Mouse (Mus musculus) adrenal gland, postnatal 10 days (tissue): ENCODE results near the gene Rfc3. TPM values are rescaled to one million over a fixed set of nuclear protein-coding genes. Genes with fewer than 3 reads are reported as not detected.
A peak's percentile ranks its signal among the peaks of the same experiment; 100 is the strongest.
"Not testable (repeated sequence)": the region's sequence is repeated elsewhere in the genome, so short reads cannot be mapped to it uniquely, and the experiment has no call there.

Source experiments
- DNase-seq: peaks from one replicate; pipeline ENCODE4 v3.0.0; 2021; ENCODE audit warnings: mixed read lengths
- long read RNA-seq, 2 experiments: library from polyadenylated mRNA; stranded (forward); transcript quantifications; one replicate each; pipeline ENCODE4 v2.0.0; 2021
- total RNA-seq, 2 experiments: library from RNA; stranded (reverse); gene quantifications; 2 replicates each; pipeline ENCODE4 v1.2.3; 2021

Gene Rfc3
- total RNA-seq = 10 to 100 TPM; 22.8 to 34.0 TPM
- long read RNA-seq, experiment 1, transcript Rfc3-201 (9 exons, 1,317 nt) = major isoform, 17 of 22 reads
- long read RNA-seq, experiment 1, partial matches to known transcripts = 1 of 22 reads
- long read RNA-seq, experiment 1, other reads (novel, unspliced or antisense) = 3 of 22 reads
- long read RNA-seq, experiment 2, transcript Rfc3-201 (9 exons, 1,317 nt) = major isoform, 12 of 16 reads
- long read RNA-seq, experiment 2, partial matches to known transcripts = 1 of 16 reads
- long read RNA-seq, experiment 2, other reads (novel, unspliced or antisense) = 3 of 16 reads

DNA sequence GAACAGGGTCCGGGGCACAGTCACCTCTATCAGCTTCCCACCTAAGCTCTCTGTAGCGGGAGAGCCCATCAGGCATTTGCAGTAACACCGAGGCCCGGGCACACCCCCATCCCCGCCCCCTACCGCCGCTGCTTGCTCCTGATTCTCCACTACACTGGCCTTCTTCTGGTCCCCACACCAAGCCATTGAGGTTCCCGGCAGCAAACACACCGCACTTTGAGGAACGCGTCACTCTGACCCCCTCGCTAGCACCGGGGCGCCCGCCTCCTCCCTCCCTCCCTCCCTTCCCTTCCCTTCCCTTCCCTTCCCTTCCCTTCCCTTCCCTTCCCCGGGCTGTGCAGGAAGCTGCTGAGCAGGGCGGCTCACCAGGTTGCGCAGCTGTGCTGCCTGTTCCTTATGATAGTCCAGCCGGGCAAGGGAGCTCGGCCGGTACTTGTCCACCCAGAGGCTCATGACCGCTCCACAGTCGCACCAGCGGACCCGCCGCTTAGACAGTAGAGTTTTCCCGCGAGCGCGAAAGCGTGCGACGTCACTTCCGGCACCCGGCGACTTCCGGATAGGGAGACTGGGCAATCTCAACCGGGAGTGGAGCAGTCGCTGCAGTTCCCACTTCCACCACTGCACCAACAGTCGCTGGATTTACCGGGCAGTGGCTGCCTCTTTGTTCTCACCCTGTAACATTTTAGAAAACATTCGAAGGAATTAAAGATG is at the start of gene Rfc3:
Gene Rfc3, minus strand, starts transcription at position 543 of the 711 bp plus-strand sequence.
- DNase-seq = peak; percentile 98

DNA sequence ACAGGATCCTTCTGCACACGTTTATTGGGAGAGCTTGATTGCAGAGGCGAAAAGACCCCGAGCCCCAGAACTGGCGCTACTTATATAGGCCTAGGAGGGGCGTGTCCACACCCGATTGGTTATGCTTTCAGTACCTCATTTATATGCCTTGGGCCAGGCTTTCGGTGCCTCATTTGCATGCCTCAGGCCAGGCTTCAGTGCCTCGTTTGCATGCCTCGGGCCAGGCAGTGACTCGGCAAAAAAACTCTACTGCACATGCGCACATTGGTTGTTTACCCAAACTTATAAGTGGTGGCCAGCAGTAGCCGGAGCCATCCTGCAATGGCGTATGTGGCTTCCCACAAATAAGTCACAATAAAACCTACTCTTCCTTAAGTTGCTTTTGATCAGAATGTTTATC is 42.6 kb upstream of the Rfc3 start:
- DNase-seq = not testable (repeated sequence)

GRCm38 (mm10) chr5:151686606-151687525 is 35.8 kb upstream of the Rfc3 start:
- peak; percentile 87 for DNase-seq

GRCm38 (mm10) chr5:151662207-151662606 is 11.2 kb upstream of the Rfc3 start:
- no peak for DNase-seq

DNA sequence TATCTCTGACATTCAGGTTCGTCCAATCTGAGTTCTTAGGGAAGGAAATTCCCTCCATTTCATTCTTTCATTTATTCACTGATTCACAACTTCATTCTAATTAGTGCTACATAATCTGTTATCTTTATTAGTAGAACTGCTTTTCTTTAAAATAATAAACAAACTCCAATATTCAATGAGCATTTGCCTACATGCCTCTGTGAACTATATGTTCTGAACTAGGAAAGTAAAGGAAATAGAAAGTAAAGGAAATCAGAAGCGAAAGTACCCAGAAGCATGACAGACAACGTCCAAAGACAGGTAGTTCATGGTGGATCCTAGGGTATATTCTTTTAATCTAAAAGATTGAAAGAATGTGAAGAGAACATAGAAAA is 356 bp upstream of the Rfc3 start:
- no peak for DNase-seq

DNA sequence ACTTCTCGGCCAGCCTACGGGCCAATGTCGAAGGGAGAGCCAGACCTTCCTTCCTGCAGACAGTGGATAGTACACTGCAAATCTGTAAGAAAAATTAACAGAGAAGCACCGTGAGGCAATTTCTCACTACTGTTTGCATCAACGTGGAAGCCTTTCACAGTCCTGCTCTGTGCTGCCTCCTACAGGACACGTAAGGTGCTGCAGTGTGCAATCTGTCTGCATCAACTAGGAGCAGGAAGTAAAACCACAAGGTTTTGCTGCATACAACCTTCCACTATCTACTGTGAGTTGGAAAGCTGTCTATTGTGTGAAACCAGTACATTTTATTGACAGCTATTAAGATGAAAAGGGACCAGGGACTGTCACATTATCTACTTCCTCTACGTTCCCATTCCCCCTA is 6.2 kb downstream of the Rfc3 start:
- DNase-seq = peak; percentile 17

DNA sequence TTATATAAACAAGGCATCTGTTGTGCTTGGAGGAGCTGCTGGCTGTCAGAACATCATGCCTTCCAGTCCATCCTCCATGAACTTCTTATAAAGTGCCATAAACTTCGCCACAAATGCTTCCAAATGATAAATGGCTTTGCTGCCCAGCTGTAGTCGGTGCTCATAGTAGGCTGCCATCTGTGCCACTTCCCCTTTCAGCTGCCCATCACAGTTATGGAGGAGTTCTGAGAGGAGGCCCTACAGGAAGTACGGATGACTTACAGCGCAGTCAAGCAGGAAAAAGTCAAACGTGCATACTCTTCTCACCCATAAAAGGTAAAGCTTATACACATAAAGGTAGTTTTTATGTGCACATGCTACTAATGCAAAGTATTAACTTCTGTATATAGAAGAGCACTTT is 8.2 kb downstream of the Rfc3 start:
- no peak for DNase-seq

- DNase-seq = no peak
Measured at GRCm38 (mm10) chr5:151642102-151642501, 8.9 kb downstream of the Rfc3 start.

- DNase-seq = no peak
Measured at GRCm38 (mm10) chr5:151605921-151606320, 45.1 kb downstream of the Rfc3 start, which contains the start of gene Vmn2r18. Vmn2r18 (minus strand) TSS chr5:151606021.

DNA sequence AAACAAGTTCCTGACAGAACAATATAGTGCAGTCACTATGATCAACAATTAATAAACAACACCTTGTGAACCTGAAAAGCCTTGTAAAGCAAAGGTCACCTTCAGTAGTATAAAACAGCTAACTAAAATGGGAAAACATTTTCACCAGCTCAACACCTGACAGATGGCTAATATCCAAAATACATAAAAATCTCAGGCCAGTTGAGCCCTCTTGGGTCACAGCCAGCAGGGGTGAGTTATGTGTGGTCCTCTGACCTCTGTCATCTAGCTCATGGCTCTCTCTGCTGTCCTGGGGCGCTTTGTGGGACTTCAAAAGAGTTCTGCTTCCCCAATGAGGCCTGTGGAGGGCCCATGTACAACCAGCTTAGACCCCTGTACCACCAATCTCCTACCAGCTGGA is 49.3 kb downstream of the Rfc3 start:
- peak; percentile 1 for DNase-seq

Other genes starting within 250 kb of the Rfc3 start
- gene Gm42906, start 223.1 kb downstream of the Rfc3 start, total RNA-seq = not detected
- gene Vmn2r18, start 45.2 kb downstream of the Rfc3 start, total RNA-seq = not detected